Mouse (Mus musculus) macrophage (primary cell): ENCODE data around the gene Lrrk1. TPM values are rescaled to one million over a fixed set of nuclear protein-coding genes. Genes with fewer than 3 reads are reported as not detected.
A peak's percentile ranks its signal among the peaks of the same experiment; 100 is the strongest.

Source experiments
- H3K27ac ChIP-seq: fragments of 350-480 bp; formaldehyde crosslinking; 2 replicates; pipeline ENCODE4 v1.9.0; 2021
- H3K36me3 ChIP-seq: fragments of 350-480 bp; formaldehyde crosslinking; 2 replicates; pipeline ENCODE4 v1.9.0; 2021; ENCODE audit errors: inconsistent target
- H3K4me3 ChIP-seq: fragments of 350-480 bp; formaldehyde crosslinking; 2 replicates; pipeline ENCODE4 v1.9.0; 2021; ENCODE audit errors: inconsistent target
- H3K79me2 ChIP-seq: fragments of 350-480 bp; formaldehyde crosslinking; 2 replicates; pipeline ENCODE4 v1.9.0; 2021; ENCODE audit errors: inconsistent target
- WGBS: methylation state at CpG from one replicate; pipeline ENCODE4 v1.1.7; 2026; ENCODE audit warnings: inconsistent platforms; ENCODE audit not compliant: missing documents; 5-methylcytosine and 5-hydroxymethylcytosine counted together
- polyA plus RNA-seq: library from polyadenylated mRNA; stranded (reverse); fragments of 250-400 nt; gene quantifications from 3 replicates; pipeline ENCODE4 v1.2.4, GENCODE M21; 2018; ENCODE audit warnings: inconsistent platforms

Lrrk1 gene
- polyA plus RNA-seq, 1 experiment from 2014 or later, result 12.7 TPM

GRCm38 (mm10) chr7:66233141-66233946 is 154.8 kb downstream of the Lrrk1 start:
- H3K4me3 ChIP-seq, result no peak overlapping the region
- H3K79me2 ChIP-seq, result no peaks in the 10 kb centered on the region
- H3K27ac ChIP-seq, result peak overlapping the region; percentile 42
- 46% methylated on average over 4 of the region's 4 CpGs for WGBS
- H3K36me3 ChIP-seq, result no peaks in the 10 kb centered on the region

- H3K4me3 ChIP-seq, result no peak overlapping the region
- 93% methylated on average over 4 of the region's 4 CpGs for WGBS
- H3K36me3 ChIP-seq, result no peaks in the 10 kb centered on the region
- no peaks in the 10 kb centered on the region for H3K79me2 ChIP-seq
- H3K27ac ChIP-seq, result no peak overlapping the region
Measured at GRCm38 (mm10) chr7:66231861-66232260, 156.3 kb downstream of the Lrrk1 start.

- Histone ChIP-seq H3K4me3 (no peak overlapping the region), H3K27ac (peak overlapping the region; percentile 5; the same call in 1 of the 2 replicates), H3K36me3 (no peaks in the 10 kb centered on the region), H3K79me2 (no peaks in the 10 kb centered on the region)
- 44% methylated on average over 17 of the region's 17 CpGs for WGBS
Measured at GRCm38 (mm10) chr7:66230638-66231550, 157.3 kb downstream of the Lrrk1 start.

GRCm38 (mm10) chr7:66230246-66230637 is 157.9 kb downstream of the Lrrk1 start:
- Histone ChIP-seq H3K4me3 (no peak overlapping the region), H3K79me2 (no peaks in the 10 kb centered on the region), H3K36me3 (no peaks in the 10 kb centered on the region), H3K27ac (peak overlapping the region; percentile 5; the same call in 1 of the 2 replicates)
- 26% methylated on average over 4 of the region's 4 CpGs for WGBS

- H3K36me3 ChIP-seq, result no peaks in the 10 kb centered on the region
- WGBS, result 95% methylated on average over 7 of the region's 7 CpGs
- no peaks in the 10 kb centered on the region for H3K79me2 ChIP-seq
- no peak overlapping the region for H3K4me3 ChIP-seq
- H3K27ac ChIP-seq, result no peak overlapping the region
Measured at GRCm38 (mm10) chr7:66229433-66229832, 158.7 kb downstream of the Lrrk1 start.

GRCm38 (mm10) chr7:66228610-66228920 is 159.6 kb downstream of the Lrrk1 start:
- H3K36me3 ChIP-seq, result no peaks in the 10 kb centered on the region
- no peaks in the 10 kb centered on the region for H3K79me2 ChIP-seq
- no peak overlapping the region for H3K27ac ChIP-seq
- H3K4me3 ChIP-seq, result no peak overlapping the region
- WGBS, result 80% methylated on average over 2 of the region's 2 CpGs

GRCm38 (mm10) chr7:66227814-66228609 is 160.1 kb downstream of the Lrrk1 start:
- Histone ChIP-seq H3K4me3 (no peak overlapping the region), H3K27ac (no peak overlapping the region), H3K79me2 (no peaks in the 10 kb centered on the region), H3K36me3 (no peaks in the 10 kb centered on the region)
- 95% methylated on average over 13 of the region's 13 CpGs for WGBS

GRCm38 (mm10) chr7:66225881-66226280 is 162.3 kb downstream of the Lrrk1 start:
- Histone ChIP-seq H3K79me2 (no peaks in the 10 kb centered on the region), H3K4me3 (no peak overlapping the region), H3K27ac (0 out of 2 replicates have a peak overlapping the region, but pooled peaks have one; percentile 1), H3K36me3 (no peaks in the 10 kb centered on the region)
- WGBS, result 39% methylated on average over 3 of the region's 3 CpGs

- H3K27ac ChIP-seq, result no peak overlapping the region
- no peaks in the 10 kb centered on the region for H3K36me3 ChIP-seq
- no peaks in the 10 kb centered on the region for H3K79me2 ChIP-seq
- no peak overlapping the region for H3K4me3 ChIP-seq
- WGBS, result 92% methylated on average over 6 of the region's 6 CpGs
Measured at GRCm38 (mm10) chr7:66224541-66224940, 163.6 kb downstream of the Lrrk1 start.

- Histone ChIP-seq H3K27ac (no peak overlapping the region), H3K36me3 (no peaks in the 10 kb centered on the region), H3K79me2 (no peaks in the 10 kb centered on the region), H3K4me3 (no peak overlapping the region)
- WGBS, result 92% methylated on average over 1 of the region's 1 CpGs
Measured at GRCm38 (mm10) chr7:66223731-66224130, 164.4 kb downstream of the Lrrk1 start.

GRCm38 (mm10) chr7:66222621-66223091 is 165.5 kb downstream of the Lrrk1 start:
- Histone ChIP-seq H3K27ac (no peak overlapping the region), H3K36me3 (no peaks in the 10 kb centered on the region), H3K79me2 (no peaks in the 10 kb centered on the region), H3K4me3 (no peak overlapping the region)
- WGBS, result 89% methylated on average over 8 of the region's 8 CpGs

GRCm38 (mm10) chr7:66219794-66220227 is 168.3 kb downstream of the Lrrk1 start:
- WGBS, result 96% methylated on average over 4 of the region's 4 CpGs
- Histone ChIP-seq H3K79me2 (no peaks in the 10 kb centered on the region), H3K4me3 (no peak overlapping the region), H3K36me3 (no peaks in the 10 kb centered on the region), H3K27ac (no peak overlapping the region)

GRCm38 (mm10) chr7:66219028-66219793 is 168.9 kb downstream of the Lrrk1 start:
- WGBS, result 87% methylated on average over 4 of the region's 4 CpGs
- Histone ChIP-seq H3K27ac (no peak overlapping the region), H3K36me3 (no peaks in the 10 kb centered on the region), H3K4me3 (no peak overlapping the region), H3K79me2 (no peaks in the 10 kb centered on the region)
